Mouse (Mus musculus) kidney, adult 10 weeks (tissue): ENCODE results near the gene Adcyap1r1. TPM values are rescaled to one million over a fixed set of nuclear protein-coding genes. Genes with fewer than 3 reads are reported as not detected.

Experiments
- polyA plus RNA-seq: library from polyadenylated mRNA; stranded (reverse); fragments of 350-450 nt; fragmentation: Illumina TruSeq; extraction: RNeasy Lipid Tissue Mini Kit (QIAGEN cat#74804); gene quantifications from one replicate; pipeline ENCODE4 v1.2.3, GENCODE M21; 2014; ENCODE audit warnings: low read depth, low replicate concordance

Adcyap1r1 gene
- polyA plus RNA-seq = 0.53 TPM

GRCm38 (mm10) chr6:55451771-55452371 is at the start of gene Adcyap1r1:
TSS of gene Adcyap1r1 (plus strand) at chr6:55451978.

Other genes starting within 250 kb of the Adcyap1r1 start
- gene Mindy4, start 248.6 kb upstream of the Adcyap1r1 start, polyA plus RNA-seq = 4.6 TPM
- gene Aqp1, start 115.5 kb upstream of the Adcyap1r1 start, polyA plus RNA-seq = 121 TPM
- not detected for gene Ghrhr, start 75.7 kb upstream of the Adcyap1r1 start, polyA plus RNA-seq
- gene Neurod6, start 229.3 kb downstream of the Adcyap1r1 start, polyA plus RNA-seq = not detected